Mouse (Mus musculus) heart, postnatal 0 days (tissue): ENCODE data around the gene Rhoj.

Experiments used
- CTCF ChIP-seq: IDR thresholded peaks from 2 replicates; pipeline ENCODE4 v1.5.1; 2016; ENCODE audit warnings: antibody characterized with exemption, control low read depth, low read depth
- EP300 ChIP-seq: IDR thresholded peaks from 2 replicates; pipeline ENCODE4 v1.6.1; 2016; ENCODE audit warnings: antibody characterized with exemption, low read depth

DNA sequence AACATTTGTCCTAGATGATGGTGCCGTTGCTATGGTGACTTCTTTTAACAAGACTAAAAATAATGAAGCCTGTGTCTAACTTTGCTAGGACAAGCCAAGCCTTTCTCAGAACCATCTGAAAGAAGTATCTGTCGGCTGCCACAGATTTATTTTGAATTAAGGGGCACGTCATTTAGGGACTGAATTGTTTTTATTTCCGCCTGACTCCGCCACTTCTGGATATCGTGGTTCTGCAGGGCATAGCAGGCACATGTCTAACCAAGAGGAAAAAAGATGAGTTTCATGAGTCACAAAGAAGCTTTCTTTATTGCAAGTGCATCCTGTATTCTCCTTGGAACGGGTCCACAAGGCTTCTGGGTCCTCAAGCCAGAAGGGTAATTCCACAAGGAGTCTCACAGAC lies 116.2 kb downstream of the Rhoj start:
- TF ChIP-seq EP300 (no peak), CTCF (no peak)
